Mouse (Mus musculus) stomach, postnatal 0 days (tissue): Measurements from ENCODE around the gene 4931406P16Rik.

Experiments used
- CTCF ChIP-seq: IDR thresholded peaks from 2 replicates; pipeline ENCODE4 v1.5.1; 2016; ENCODE audit warnings: antibody characterized with exemption, low read depth, mild to moderate bottlenecking, moderate library complexity
- EP300 ChIP-seq: optimal IDR thresholded peaks from 2 replicates; pipeline ENCODE3; 2016; ENCODE audit warnings: antibody characterized with exemption

- TF ChIP-seq CTCF (no peak), EP300 (no peak)
These were observed 91.6 kb downstream of the 4931406P16Rik start for GRCm38 (mm10) chr7:34221594-34222250.
